Mouse (Mus musculus) spleen, adult 2 months (tissue): Measurements from ENCODE around the gene Gm9821.

ENCODE experiments used
- CTCF ChIP-seq: fragments of 200-500 bp; IDR thresholded peaks from 2 replicates; pipeline ENCODE4 v1.5.1; 2011; ENCODE audit warnings: mild to moderate bottlenecking, inconsistent platforms; ENCODE audit not compliant: insufficient read depth, insufficient read length, insufficient replicate concordance; ENCODE audit errors: extremely low read depth
- POLR2A ChIP-seq: fragments of 200-500 bp; IDR thresholded peaks from 2 replicates; pipeline ENCODE4 v1.6.1; 2011; ENCODE audit warnings: low read depth, low read length, inconsistent platforms

GRCm38 (mm10) chr2:91965417-91965816 is 19.9 kb downstream of the Gm9821 start:
- no peak for TF ChIP-seq CTCF
- peak; percentile 72 for TF ChIP-seq POLR2A
